Mouse (Mus musculus) neural tube, embryonic 15.5 days (tissue): ENCODE measurements around the gene Casp2. TPM values are rescaled to one million over a fixed set of nuclear protein-coding genes. Genes with fewer than 3 reads are reported as not detected.
A peak's percentile ranks its signal among the peaks of the same experiment; 100 is the strongest.

ENCODE experiments used
- ATAC-seq: fragments of 200-750 bp; cut with Nextera tagmentation; 2 replicates; pipeline ENCODE4 v1.8.0; 2017; ENCODE audit warnings: mild to moderate bottlenecking, moderate TSS enrichment, moderate library complexity; ENCODE audit not compliant: low FRiP score
- H3K27ac ChIP-seq: fragments of 300-500 bp; sonication (generic); replicated peaks from 2 replicates; pipeline ENCODE4 v1.5.1; 2015; ENCODE audit warnings: mild to moderate bottlenecking, inconsistent platforms
- H3K27me3 ChIP-seq: fragments of 300-500 bp; sonication (generic); replicated peaks from 2 replicates; pipeline ENCODE4 v1.6.1; 2015; ENCODE audit warnings: inconsistent platforms
- H3K36me3 ChIP-seq: fragments of 300-500 bp; sonication (generic); 2 replicates; pipeline ENCODE4 v1.6.1; 2015; ENCODE audit warnings: inconsistent platforms
- H3K4me1 ChIP-seq: fragments of 300-500 bp; sonication (generic); 2 replicates; pipeline ENCODE4 v1.6.1; 2015; ENCODE audit warnings: inconsistent platforms
- H3K4me2 ChIP-seq: fragments of 300-500 bp; sonication (generic); 2 replicates; pipeline ENCODE4 v1.6.1; 2015; ENCODE audit warnings: inconsistent platforms, mild to moderate bottlenecking, moderate library complexity
- H3K4me3 ChIP-seq: fragments of 300-500 bp; sonication (generic); replicated peaks from 2 replicates; pipeline ENCODE4 v1.5.1; 2015; ENCODE audit warnings: mild to moderate bottlenecking, inconsistent platforms
- H3K9ac ChIP-seq: fragments of 300-500 bp; sonication (generic); replicated peaks from 2 replicates; pipeline ENCODE4 v1.6.1; 2015; ENCODE audit warnings: mild to moderate bottlenecking, inconsistent platforms
- H3K9me3 ChIP-seq: fragments of 300-500 bp; sonication (generic); replicated peaks from 2 replicates; pipeline ENCODE4 v1.6.1; 2016; ENCODE audit warnings: inconsistent platforms
- WGBS: fragments of 180-500 bp; shearing (Covaris S2); methylation state at CpG from one replicate; pipeline ENCODE4 v1.1.7; 2015; ENCODE audit warnings: mixed read lengths; 5-methylcytosine and 5-hydroxymethylcytosine counted together
- polyA plus RNA-seq: library from polyadenylated mRNA; unstranded; fragments of >200 nt; fragmentation: Nextera tagmentation; extraction: Ambion mirVana; gene quantifications from 2 replicates; pipeline ENCODE4 v1.2.1, GENCODE M21; 2015

Gene Casp2
- 27.1 and 35.9 TPM in 2 replicates for polyA plus RNA-seq

- under 1% methylated on average over 49 of the region's 51 CpGs for WGBS
- peak within 1 kb of the TSS; percentile 94 for H3K27ac ChIP-seq
- peak within 1 kb of the TSS; percentile 83 for H3K9ac ChIP-seq
- peaks cover 22% of the 10 kb centered on the region for H3K36me3 ChIP-seq
- H3K27me3 ChIP-seq: 0 out of 2 replicates have a peak, but pooled peaks cover 5% of the 10 kb centered on the region
- ATAC-seq: peak; percentile 100
- H3K9me3 ChIP-seq: no peaks in the 10 kb centered on the region
- peak within 1 kb of the TSS; percentile 85 for H3K4me2 ChIP-seq
- H3K4me3 ChIP-seq: peak within 1 kb of the TSS; percentile 96
- H3K4me1 ChIP-seq: peaks cover 21% of the 10 kb centered on the region
These were observed at the start of gene Casp2 for GRCm38 (mm10) chr6:42264626-42265312. Gene Casp2, plus strand, starts transcription at chr6:42264985.

GRCm38 (mm10) chr6:42215028-42215427, 49.8 kb upstream of the Casp2 start, which contains the start of gene Tas2r144:
Gene Tas2r144, plus strand, starts transcription at chr6:42215328.
- no peaks in the 10 kb centered on the region for H3K27me3 ChIP-seq
- ATAC-seq: no peak
- no peak within 1 kb of the TSS for H3K4me3 ChIP-seq
- H3K4me1 ChIP-seq: no peaks in the 10 kb centered on the region
- H3K4me2 ChIP-seq: no peak within 1 kb of the TSS
- H3K9me3 ChIP-seq: no peaks in the 10 kb centered on the region
- 83% methylated on average over 2 of the region's 2 CpGs for whole genome bisulfite sequencing
- no peak within 1 kb of the TSS for H3K9ac ChIP-seq
- H3K27ac ChIP-seq: no peak within 1 kb of the TSS
- H3K36me3 ChIP-seq: no peaks in the 10 kb centered on the region

GRCm38 (mm10) chr6:42222286-42222685, 42.5 kb upstream of the Casp2 start:
- H3K4me1 ChIP-seq: no peaks in the 10 kb centered on the region
- H3K4me2 ChIP-seq: no peak overlapping the region
- H3K4me3 ChIP-seq: no peak overlapping the region
- H3K36me3 ChIP-seq: no peaks in the 10 kb centered on the region
- H3K9ac ChIP-seq: no peak overlapping the region
- H3K9me3 ChIP-seq: no peaks in the 10 kb centered on the region
- no peak overlapping the region for H3K27ac ChIP-seq
- ATAC-seq: no peak
- WGBS: 50% methylated on average over 3 of the region's 3 CpGs
- H3K27me3 ChIP-seq: no peaks in the 10 kb centered on the region

- Histone ChIP-seq H3K4me3 (no peak overlapping the region), H3K9me3 (no peaks in the 10 kb centered on the region), H3K4me1 (no peaks in the 10 kb centered on the region), H3K27me3 (no peaks in the 10 kb centered on the region), H3K36me3 (no peaks in the 10 kb centered on the region), H3K4me2 (no peak overlapping the region), H3K9ac (no peak overlapping the region), H3K27ac (no peak overlapping the region)
- ATAC-seq: no peak
- WGBS: 81% methylated on average over 4 of the region's 4 CpGs
These were observed 39.7 kb upstream of the Casp2 start for GRCm38 (mm10) chr6:42225046-42225445.

- 34% methylated on average over 17 of the region's 17 CpGs for WGBS
- no peaks in the 10 kb centered on the region for H3K27me3 ChIP-seq
- no peak overlapping the region for H3K9ac ChIP-seq
- no peak overlapping the region for H3K4me2 ChIP-seq
- no peak overlapping the region for H3K4me3 ChIP-seq
- H3K27ac ChIP-seq: no peak overlapping the region
- no peak for ATAC-seq
- H3K36me3 ChIP-seq: no peaks in the 10 kb centered on the region
- no peaks in the 10 kb centered on the region for H3K9me3 ChIP-seq
- no peaks in the 10 kb centered on the region for H3K4me1 ChIP-seq
These were observed 37.3 kb upstream of the Casp2 start for GRCm38 (mm10) chr6:42227240-42228101.

GRCm38 (mm10) chr6:42229610-42230009, 35.2 kb upstream of the Casp2 start:
- ATAC-seq: no peak
- Histone ChIP-seq H3K9me3 (no peaks in the 10 kb centered on the region), H3K4me2 (no peak overlapping the region), H3K27ac (no peak overlapping the region), H3K36me3 (no peaks in the 10 kb centered on the region), H3K4me3 (no peak overlapping the region), H3K27me3 (no peaks in the 10 kb centered on the region), H3K9ac (no peak overlapping the region), H3K4me1 (no peaks in the 10 kb centered on the region)
- WGBS: 78% methylated on average over 4 of the region's 4 CpGs

- Histone ChIP-seq H3K4me1 (no peaks in the 10 kb centered on the region), H3K27me3 (no peaks in the 10 kb centered on the region), H3K27ac (no peak overlapping the region), H3K4me2 (no peak overlapping the region), H3K9me3 (no peaks in the 10 kb centered on the region), H3K9ac (no peak overlapping the region), H3K36me3 (no peaks in the 10 kb centered on the region), H3K4me3 (no peak overlapping the region)
- ATAC-seq: no peak
- 94% methylated on average over 3 of the region's 3 CpGs for WGBS
These were observed 33.6 kb upstream of the Casp2 start for GRCm38 (mm10) chr6:42231191-42231590.

GRCm38 (mm10) chr6:42237276-42237805, 27.4 kb upstream of the Casp2 start:
- H3K27ac ChIP-seq: no peak overlapping the region
- no peaks in the 10 kb centered on the region for H3K27me3 ChIP-seq
- H3K4me1 ChIP-seq: no peaks in the 10 kb centered on the region
- no peak overlapping the region for H3K9ac ChIP-seq
- WGBS: 74% methylated on average over 6 of the region's 6 CpGs
- H3K4me3 ChIP-seq: no peak overlapping the region
- ATAC-seq: no peak
- no peaks in the 10 kb centered on the region for H3K36me3 ChIP-seq
- H3K4me2 ChIP-seq: no peak overlapping the region
- H3K9me3 ChIP-seq: no peaks in the 10 kb centered on the region

GRCm38 (mm10) chr6:42241311-42242045, 23.3 kb upstream of the Casp2 start:
- Histone ChIP-seq H3K27me3 (peaks cover under 1% of the 10 kb centered on the region; the same call in 1 of the 2 replicates), H3K4me3 (no peak overlapping the region), H3K4me1 (peaks cover 6% of the 10 kb centered on the region; the same call in 1 of the 2 replicates), H3K4me2 (no peak overlapping the region), H3K9me3 (no peaks in the 10 kb centered on the region), H3K27ac (no peak overlapping the region), H3K36me3 (no peaks in the 10 kb centered on the region), H3K9ac (no peak overlapping the region)
- WGBS: 86% methylated on average over 6 of the region's 6 CpGs
- no peak for ATAC-seq

GRCm38 (mm10) chr6:42245711-42246353, 19.0 kb upstream of the Casp2 start, which contains the start of gene Gstk1:
Gene Gstk1, plus strand, starts transcription at chr6:42245935.
- H3K4me1 ChIP-seq: peaks cover 7% of the 10 kb centered on the region; the same call in 1 of the 2 replicates
- 2% methylated on average over 28 of the region's 28 CpGs for WGBS
- 0 out of 2 replicates have a peak within 1 kb of the TSS, but pooled peaks have one; percentile 45 for H3K27ac ChIP-seq
- no peaks in the 10 kb centered on the region for H3K9me3 ChIP-seq
- H3K36me3 ChIP-seq: no peaks in the 10 kb centered on the region
- H3K27me3 ChIP-seq: peaks cover 5% of the 10 kb centered on the region; the same call in 1 of the 2 replicates
- H3K9ac ChIP-seq: peak within 1 kb of the TSS; percentile 49
- H3K4me2 ChIP-seq: peak within 1 kb of the TSS; percentile 92
- peak; percentile 99 for ATAC-seq
- peak within 1 kb of the TSS; percentile 56 for H3K4me3 ChIP-seq
